Mouse (Mus musculus) retina, adult 2 months (tissue): ENCODE measurements around the gene 9530077C05Rik.

Experiments
- DNase-seq: peaks from one replicate; pipeline ENCODE4 v3.0.0-alpha.2; 2012; ENCODE audit warnings: low read depth, low spot score

The 9530077C05Rik gene

GRCm38 (mm10) chr9:22457142-22457835 is 46.0 kb downstream of the 9530077C05Rik start:
- no peak for DNase-seq

- no peak for DNase-seq
Measured at GRCm38 (mm10) chr9:22461946-22462345, 50.6 kb downstream of the 9530077C05Rik start.

- no peak for DNase-seq
Measured at GRCm38 (mm10) chr9:22466212-22466611, 54.9 kb downstream of the 9530077C05Rik start.

GRCm38 (mm10) chr9:22467371-22468169 is 56.3 kb downstream of the 9530077C05Rik start:
- peak; percentile 13 for DNase-seq

DNA sequence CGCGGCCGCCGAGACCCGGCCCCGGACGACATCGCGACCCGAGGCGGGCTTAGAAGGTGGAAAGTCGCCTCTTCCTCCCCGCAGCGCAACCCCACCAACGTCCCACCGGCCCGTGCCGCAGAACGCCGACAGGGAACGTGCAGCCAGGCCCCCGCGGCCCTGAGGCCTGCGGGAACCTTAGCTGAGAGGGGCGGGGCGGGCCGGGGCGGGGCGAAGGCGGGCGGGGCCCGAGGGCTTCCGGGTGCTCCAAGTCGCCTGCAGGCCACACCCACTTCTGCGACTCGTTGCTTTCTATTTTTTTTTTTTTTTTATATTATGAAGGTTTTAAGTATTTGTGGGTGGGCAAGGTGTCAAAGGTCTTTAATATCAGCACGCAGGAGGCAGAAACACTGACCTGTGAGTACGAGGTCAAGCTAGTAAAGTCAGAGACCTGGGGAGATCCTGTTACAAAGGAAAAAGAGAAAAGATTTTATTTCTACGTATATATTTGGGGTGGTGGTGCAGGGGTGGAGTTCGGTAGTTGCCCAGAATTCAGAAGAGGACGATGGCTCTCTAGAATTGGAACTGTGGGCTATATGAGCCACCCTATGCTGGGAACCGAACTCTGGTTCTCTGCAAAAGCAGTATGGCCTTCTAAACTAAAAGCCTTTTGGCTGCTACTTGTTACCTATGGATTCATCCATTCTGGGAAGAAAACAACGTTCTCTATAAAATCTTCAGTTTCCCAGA is 57.0 kb downstream of the 9530077C05Rik start:
- DNase-seq: peak; percentile 54

GRCm38 (mm10) chr9:22468899-22469259 is 57.6 kb downstream of the 9530077C05Rik start:
- no peak for DNase-seq

DNA sequence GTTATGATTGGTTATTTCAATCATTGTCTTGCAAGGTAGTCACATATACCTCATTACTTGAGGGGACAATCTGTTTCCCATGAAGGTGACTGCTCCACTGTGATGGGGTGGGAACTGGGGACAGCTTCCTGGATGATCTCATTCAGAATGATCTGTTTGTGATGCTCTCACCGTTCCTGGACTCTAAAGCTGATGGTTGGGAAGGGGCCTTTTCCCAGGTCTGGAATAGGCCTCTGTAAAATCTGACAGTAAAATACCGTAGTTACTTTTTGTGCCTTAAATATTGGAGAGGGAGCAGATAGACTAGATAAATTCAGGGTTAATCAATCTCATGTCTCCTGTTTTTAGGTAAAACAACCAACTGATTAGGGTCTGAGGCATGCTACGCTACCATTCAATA is 58.3 kb downstream of the 9530077C05Rik start, which contains the start of gene Rp9:
TSS of gene Rp9 (minus strand) at position 101 of the 400 bp plus-strand sequence.
- no peak for DNase-seq

- DNase-seq: peak; percentile 81
Measured at GRCm38 (mm10) chr9:22475424-22475868, 64.1 kb downstream of the 9530077C05Rik start, which contains the start of gene Bbs9. Bbs9 (plus strand) TSS chr9:22475715.

- DNase-seq: peak; percentile 67
Measured at GRCm38 (mm10) chr9:22476265-22476664, 65.0 kb downstream of the 9530077C05Rik start.

- no peak for DNase-seq
Measured at GRCm38 (mm10) chr9:22478946-22479345, 67.6 kb downstream of the 9530077C05Rik start.

DNA sequence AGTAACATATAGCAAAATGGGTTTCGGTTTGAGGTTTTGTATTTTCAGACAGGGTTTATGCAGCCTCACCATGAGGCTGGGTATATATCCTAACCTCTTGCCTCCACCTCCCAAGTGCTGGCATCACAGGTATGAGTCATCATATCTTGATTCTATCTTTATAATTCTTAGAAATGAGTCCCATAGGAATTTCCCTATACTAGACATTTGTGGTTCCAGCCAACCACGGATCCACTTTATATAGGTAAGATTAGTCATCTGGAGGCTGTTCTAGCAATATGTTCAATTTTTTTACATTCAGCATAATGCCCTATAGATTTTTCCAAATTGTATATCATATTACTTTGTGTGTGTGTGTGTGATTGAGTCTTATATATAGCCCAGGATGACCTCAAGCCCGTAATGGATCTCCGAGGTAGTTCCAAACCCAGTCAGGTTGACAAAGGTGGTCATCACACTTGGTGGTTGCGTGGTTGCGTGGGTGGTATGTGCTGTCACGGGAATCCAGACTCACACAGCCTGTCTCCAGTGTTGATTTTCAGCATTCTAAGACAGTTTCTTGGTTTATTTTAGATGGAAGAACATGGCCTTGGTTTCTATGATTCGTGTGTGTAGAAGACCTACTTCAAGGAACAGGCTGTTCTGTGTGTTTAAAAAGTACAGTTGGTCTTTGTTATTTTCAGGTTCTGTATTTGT is 72.7 kb downstream of the 9530077C05Rik start:
- no peak for DNase-seq

DNA sequence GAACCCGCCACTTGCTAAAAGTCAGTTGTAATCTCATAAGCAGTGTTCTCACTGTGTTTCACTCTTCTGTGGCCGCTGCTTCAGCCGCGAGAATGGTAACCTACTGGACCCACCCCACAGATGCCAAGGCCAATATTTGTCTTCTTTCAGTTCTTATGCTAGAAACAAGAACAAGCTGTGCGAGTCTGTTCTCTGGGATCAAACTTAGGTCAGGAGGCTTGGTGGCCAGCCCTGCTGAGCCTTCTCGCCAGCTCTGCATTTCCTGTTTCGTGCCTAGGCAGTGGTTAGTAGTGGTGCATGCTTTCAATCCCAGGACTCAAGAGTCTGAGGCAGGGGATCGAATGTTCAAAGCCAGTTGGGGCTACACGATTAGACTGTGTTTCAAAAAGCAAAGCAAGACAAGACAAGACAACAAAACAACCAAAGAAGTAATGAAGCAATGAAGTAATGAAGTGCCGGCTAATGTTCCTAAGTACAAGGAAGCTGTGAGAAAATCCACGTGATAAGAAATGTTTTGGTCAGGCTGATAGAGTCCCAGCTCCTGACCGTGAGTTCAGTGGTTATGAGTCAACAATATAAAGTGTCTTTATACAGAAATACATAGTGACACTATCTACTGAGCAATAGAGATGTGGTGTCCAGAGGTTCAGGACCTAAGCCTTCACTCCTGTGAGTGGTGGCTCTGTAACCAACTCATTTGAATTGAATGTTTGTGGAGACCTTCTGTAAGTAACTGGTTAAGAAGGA is 73.4 kb downstream of the 9530077C05Rik start:
- no peak for DNase-seq

DNA sequence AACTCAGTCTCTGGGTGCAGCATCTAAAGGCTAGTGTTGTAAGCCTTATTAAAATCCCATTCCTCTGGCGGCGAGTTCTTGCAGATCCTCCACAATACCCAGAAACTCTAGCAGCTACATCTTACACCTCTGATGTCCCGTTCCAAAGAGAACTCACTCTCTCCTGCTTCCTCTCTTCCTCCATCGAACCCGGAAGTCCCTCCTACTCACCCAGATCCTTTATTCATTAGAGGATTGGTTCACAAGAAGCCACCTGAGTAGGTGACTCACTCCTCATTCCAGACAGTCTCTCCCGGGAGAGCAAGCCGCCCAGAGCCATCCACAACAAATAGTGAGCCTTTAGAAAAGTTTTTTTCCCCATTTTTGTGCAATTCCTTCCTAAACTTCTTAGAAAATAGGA is 74.9 kb downstream of the 9530077C05Rik start:
- DNase-seq: no peak

GRCm38 (mm10) chr9:22488963-22489362 is 77.7 kb downstream of the 9530077C05Rik start:
- DNase-seq: no peak
